Mouse (Mus musculus): ENCODE results near the gene Qrfp. TPM values are rescaled to one million over a fixed set of nuclear protein-coding genes. Genes with fewer than 3 reads are reported as not detected.

Gene Qrfp
- polyA plus RNA-seq, 1 experiment from 2014 or later: 0.18 TPM

DNA sequence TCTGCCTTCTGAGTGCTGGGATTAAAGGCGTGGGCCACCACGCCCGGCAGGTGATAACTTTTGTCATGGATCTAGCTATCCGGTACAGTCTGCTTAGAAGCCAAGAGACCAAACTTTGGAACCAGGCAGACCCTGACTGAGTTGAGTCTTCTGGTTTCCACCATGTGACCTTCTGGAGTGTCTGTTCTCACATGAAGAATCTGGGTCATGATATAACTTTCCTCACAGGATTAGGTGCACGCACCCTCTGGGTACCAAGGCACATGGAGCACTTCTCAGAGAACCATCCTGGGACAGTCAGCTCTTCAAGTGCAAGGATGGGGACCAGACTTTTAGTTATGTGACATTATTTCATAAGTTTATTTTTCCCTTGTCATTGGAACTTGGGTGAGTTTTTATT lies 51.4 kb downstream of the Qrfp start:
- no peak overlapping the region for H3K27ac ChIP-seq (ENCODE audit: low read length)
- WGBS: 80% methylated on average over 5 of the region's 5 CpGs
- no peaks in the 10 kb centered on the region for H3K27me3 ChIP-seq (ENCODE audit: control insufficient read depth, insufficient read depth, low read depth, low read length)
- H3K4me1 ChIP-seq (ENCODE audit: control insufficient read depth, insufficient read depth, low read length): peaks cover 40% of the 10 kb centered on the region
- H3K4me3 ChIP-seq (ENCODE audit: low read depth, low read length): no peak overlapping the region
- H3K36me3 ChIP-seq (ENCODE audit: control insufficient read depth, insufficient read depth, low read length): no peaks in the 10 kb centered on the region
- H3K9me3 ChIP-seq (replicated peaks; ENCODE audit: control insufficient read depth, low read length, poor library complexity, severe bottlenecking): no peaks in the 10 kb centered on the region
- ATAC-seq: no peak
- no peak overlapping the region for H3K9ac ChIP-seq (ENCODE audit: low read depth, low read length)
- peak overlapping the region; percentile 95 for H3K4me2 ChIP-seq (ENCODE audit: low read length)

DNA sequence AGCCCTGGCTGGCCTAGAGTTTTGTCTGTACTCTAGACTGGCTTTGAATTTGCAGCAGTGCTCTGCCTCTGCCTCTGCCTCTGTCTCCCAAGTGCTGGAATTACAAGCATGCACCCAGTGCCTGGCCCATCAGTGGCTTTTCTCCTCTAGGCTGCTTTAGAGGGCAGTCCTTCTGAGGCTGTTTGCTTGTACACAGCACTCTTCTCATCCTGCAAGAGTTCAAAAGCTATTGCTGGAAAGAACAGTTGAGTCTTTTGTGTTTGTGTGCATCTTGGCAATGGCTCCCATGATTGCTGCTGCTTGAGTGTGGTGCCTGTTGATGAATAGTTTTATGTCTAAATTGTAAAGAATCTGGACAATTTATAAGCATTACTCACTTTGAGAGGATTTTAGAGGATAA lies 52.9 kb downstream of the Qrfp start:
- H3K27ac ChIP-seq (ENCODE audit: low read length): no peak overlapping the region
- H3K4me1 ChIP-seq (ENCODE audit: control insufficient read depth, insufficient read depth, low read length): peaks cover 34% of the 10 kb centered on the region
- no peak overlapping the region for H3K4me2 ChIP-seq (ENCODE audit: low read length)
- ATAC-seq: no peak
- no peaks in the 10 kb centered on the region for H3K27me3 ChIP-seq (ENCODE audit: control insufficient read depth, insufficient read depth, low read depth, low read length)
- no peaks in the 10 kb centered on the region for H3K9me3 ChIP-seq (replicated peaks; ENCODE audit: control insufficient read depth, low read length, poor library complexity, severe bottlenecking)
- H3K4me3 ChIP-seq (ENCODE audit: low read depth, low read length): no peak overlapping the region
- H3K36me3 ChIP-seq (ENCODE audit: control insufficient read depth, insufficient read depth, low read length): no peaks in the 10 kb centered on the region
- no peak overlapping the region for H3K9ac ChIP-seq (ENCODE audit: low read depth, low read length)

Other genes starting within 250 kb of the Qrfp start
- gene Fubp3, start 237.9 kb downstream of the Qrfp start, polyA plus RNA-seq (2015; fragmentation: Nextera tagmentation; extraction: Ambion mirVana): 43.1 and 53.4 TPM in 2 replicates
- gene Prdm12, start 170.5 kb downstream of the Qrfp start, polyA plus RNA-seq (2015; fragmentation: Nextera tagmentation; extraction: Ambion mirVana): 1.4 and 2.3 TPM in 2 replicates
- gene Exosc2, start 139.9 kb downstream of the Qrfp start, polyA plus RNA-seq (2015; fragmentation: Nextera tagmentation; extraction: Ambion mirVana): 40.0 and 42.2 TPM in 2 replicates
- gene Abl1, start 122.2 kb downstream of the Qrfp start, polyA plus RNA-seq (2015; fragmentation: Nextera tagmentation; extraction: Ambion mirVana): 16.7 and 17.5 TPM in 2 replicates
- 16.4 and 20.9 TPM in 2 replicates for gene Fibcd1, start 35.4 kb upstream of the Qrfp start, polyA plus RNA-seq (2015; fragmentation: Nextera tagmentation; extraction: Ambion mirVana)
- gene Lamc3, start 76.7 kb upstream of the Qrfp start, polyA plus RNA-seq (2015; fragmentation: Nextera tagmentation; extraction: Ambion mirVana): 3.9 and 4.0 TPM in 2 replicates
- gene Aif1l, start 139.6 kb upstream of the Qrfp start, polyA plus RNA-seq (2015; fragmentation: Nextera tagmentation; extraction: Ambion mirVana): 27.0 and 28.3 TPM in 2 replicates
- 63.9 and 68.0 TPM in 2 replicates for gene Nup214, start 163.9 kb upstream of the Qrfp start, polyA plus RNA-seq (2015; fragmentation: Nextera tagmentation; extraction: Ambion mirVana)

All from midbrain, embryonic 16.5 days (tissue).